Mouse (Mus musculus): Measurements from ENCODE around the gene Zfp866. TPM values are rescaled to one million over a fixed set of nuclear protein-coding genes. Genes with fewer than 3 reads are reported as not detected.

Gene Zfp866
- polyA plus RNA-seq, 1 experiment from 2014 or later = 16.9 TPM

GRCm38 (mm10) chr8:69808864-69809403 lies 18.0 kb upstream of the Zfp866 start:
- Histone ChIP-seq H3K4me3 (peak overlapping the region; percentile 68), H3K27me3 (replicated peaks) (no peaks in the 10 kb centered on the region), H3K4me2 (peak overlapping the region; percentile 92), H3K36me3 (peaks cover 64% of the 10 kb centered on the region), H3K9me3 (replicated peaks) (no peaks in the 10 kb centered on the region), H3K27ac (ENCODE audit: poor library complexity, severe bottlenecking) (no peak overlapping the region), H3K4me1 (replicated peaks) (peaks cover 18% of the 10 kb centered on the region; the same call in 1 of the 2 replicates), H3K9ac (peak overlapping the region; percentile 73)
- 2% methylated on average over 23 of the region's 23 CpGs for WGBS
- ATAC-seq (ENCODE audit: insufficient number of reproducible peaks, low FRiP score) = peak; percentile 41; the same call in 1 of the 2 replicates

DNA sequence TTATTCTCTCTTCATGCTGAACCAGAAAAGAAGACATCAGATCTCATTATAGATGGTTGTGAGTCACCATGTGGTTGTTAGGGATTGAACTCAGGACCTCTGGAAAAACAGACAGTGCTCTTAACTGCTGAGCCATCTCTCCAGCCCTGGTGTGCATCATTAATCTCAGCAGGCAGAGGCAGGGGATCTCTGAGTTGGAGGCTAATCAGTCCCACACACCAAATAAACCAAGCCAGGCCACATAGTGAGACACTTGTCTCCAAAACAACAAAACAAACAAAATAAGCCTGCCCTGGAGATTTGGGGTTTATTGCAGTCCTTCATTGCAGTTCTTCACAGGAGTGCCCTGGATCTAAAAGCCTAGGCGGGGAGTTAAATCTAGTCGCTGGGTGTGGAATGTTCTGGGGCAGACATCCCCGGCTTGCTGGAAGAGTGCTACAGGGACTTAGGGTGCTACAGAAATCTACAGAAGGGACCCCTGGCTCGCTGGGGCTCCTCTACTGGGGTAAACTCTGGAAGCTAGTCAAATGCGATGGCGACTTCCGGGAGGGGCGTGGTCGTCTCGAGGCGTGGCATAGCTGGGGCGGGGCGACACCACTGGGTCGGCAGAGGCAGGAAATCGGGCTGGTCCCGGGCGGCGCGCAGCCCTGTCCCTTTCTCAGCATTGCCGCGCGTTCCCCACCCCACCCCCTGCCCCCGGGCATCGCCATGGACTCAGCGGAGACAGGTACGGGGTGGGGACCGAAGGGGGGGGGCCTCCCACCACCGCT lies 17.3 kb upstream of the Zfp866 start, which contains the start of gene Gmip:
Gmip (plus strand) TSS at position 586 of the 770 bp plus-strand sequence.
- 6% methylated on average over 28 of the region's 28 CpGs for WGBS
- Histone ChIP-seq H3K27ac (ENCODE audit: poor library complexity, severe bottlenecking) (no peak within 1 kb of the TSS), H3K9me3 (replicated peaks) (no peaks in the 10 kb centered on the region), H3K4me1 (replicated peaks) (peaks cover 18% of the 10 kb centered on the region; the same call in 1 of the 2 replicates), H3K4me3 (peak within 1 kb of the TSS; percentile 68), H3K9ac (peak within 1 kb of the TSS; percentile 73), H3K27me3 (replicated peaks) (no peaks in the 10 kb centered on the region), H3K4me2 (peak within 1 kb of the TSS; percentile 92), H3K36me3 (peaks cover 65% of the 10 kb centered on the region)
- ATAC-seq (ENCODE audit: insufficient number of reproducible peaks, low FRiP score) = peak; percentile 69

- Histone ChIP-seq H3K4me3 (no peak overlapping the region), H3K9ac (no peak overlapping the region), H3K4me2 (no peak overlapping the region), H3K27ac (ENCODE audit: poor library complexity, severe bottlenecking) (no peak overlapping the region), H3K36me3 (peaks cover 75% of the 10 kb centered on the region), H3K9me3 (replicated peaks) (no peaks in the 10 kb centered on the region), H3K27me3 (replicated peaks) (no peaks in the 10 kb centered on the region), H3K4me1 (replicated peaks) (peaks cover 18% of the 10 kb centered on the region; the same call in 1 of the 2 replicates)
- ATAC-seq (ENCODE audit: insufficient number of reproducible peaks, low FRiP score) = no peak
- 94% methylated on average over 5 of the region's 5 CpGs for WGBS
Observed at GRCm38 (mm10) chr8:69807236-69807635, 16.3 kb upstream of the Zfp866 start.

GRCm38 (mm10) chr8:69805491-69805890 lies 14.5 kb upstream of the Zfp866 start:
- Histone ChIP-seq H3K4me1 (replicated peaks) (peaks cover 18% of the 10 kb centered on the region; the same call in 1 of the 2 replicates), H3K4me3 (no peak overlapping the region), H3K27me3 (replicated peaks) (no peaks in the 10 kb centered on the region), H3K4me2 (no peak overlapping the region), H3K27ac (ENCODE audit: poor library complexity, severe bottlenecking) (no peak overlapping the region), H3K9ac (no peak overlapping the region), H3K36me3 (peaks cover 80% of the 10 kb centered on the region), H3K9me3 (replicated peaks) (no peaks in the 10 kb centered on the region)
- 92% methylated on average over 9 of the region's 9 CpGs for WGBS
- ATAC-seq (ENCODE audit: insufficient number of reproducible peaks, low FRiP score) = no peak

GRCm38 (mm10) chr8:69805086-69805485 lies 14.1 kb upstream of the Zfp866 start:
- 95% methylated on average over 10 of the region's 10 CpGs for WGBS
- Histone ChIP-seq H3K9ac (no peak overlapping the region), H3K36me3 (peaks cover 80% of the 10 kb centered on the region), H3K27me3 (replicated peaks) (no peaks in the 10 kb centered on the region), H3K4me3 (no peak overlapping the region), H3K9me3 (replicated peaks) (no peaks in the 10 kb centered on the region), H3K4me2 (no peak overlapping the region), H3K4me1 (replicated peaks) (peaks cover 18% of the 10 kb centered on the region; the same call in 1 of the 2 replicates), H3K27ac (ENCODE audit: poor library complexity, severe bottlenecking) (no peak overlapping the region)
- ATAC-seq (ENCODE audit: insufficient number of reproducible peaks, low FRiP score) = no peak

DNA sequence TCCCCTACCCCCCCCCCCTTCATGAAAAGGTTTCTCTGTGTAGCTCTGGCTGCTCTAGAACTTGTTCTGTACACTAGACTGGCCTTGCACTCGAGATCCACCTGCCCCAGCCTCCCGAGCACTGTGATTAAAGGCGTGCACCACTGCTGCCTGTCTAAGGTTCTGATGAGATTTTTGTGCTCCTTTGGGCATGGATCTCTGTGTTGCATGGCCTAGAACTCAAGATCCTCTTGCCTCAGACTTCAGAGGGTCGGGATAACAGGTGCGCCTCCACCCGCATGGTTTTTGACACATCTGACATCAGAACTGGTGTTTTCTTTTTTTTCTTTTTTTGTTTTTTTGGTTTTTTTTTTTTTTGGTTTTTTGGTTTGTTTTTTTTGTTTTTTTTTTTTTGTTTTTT lies 13.6 kb upstream of the Zfp866 start:
- H3K4me1 ChIP-seq (replicated peaks) = peaks cover 13% of the 10 kb centered on the region; the same call in 1 of the 2 replicates
- H3K4me3 ChIP-seq = no peak overlapping the region
- H3K9ac ChIP-seq = no peak overlapping the region
- H3K36me3 ChIP-seq = peaks cover 84% of the 10 kb centered on the region
- ATAC-seq (ENCODE audit: insufficient number of reproducible peaks, low FRiP score) = no peak
- WGBS = 95% methylated on average over 6 of the region's 6 CpGs
- H3K27ac ChIP-seq (ENCODE audit: poor library complexity, severe bottlenecking) = no peak overlapping the region
- H3K27me3 ChIP-seq (replicated peaks) = no peaks in the 10 kb centered on the region
- no peaks in the 10 kb centered on the region for H3K9me3 ChIP-seq (replicated peaks)
- H3K4me2 ChIP-seq = no peak overlapping the region

DNA sequence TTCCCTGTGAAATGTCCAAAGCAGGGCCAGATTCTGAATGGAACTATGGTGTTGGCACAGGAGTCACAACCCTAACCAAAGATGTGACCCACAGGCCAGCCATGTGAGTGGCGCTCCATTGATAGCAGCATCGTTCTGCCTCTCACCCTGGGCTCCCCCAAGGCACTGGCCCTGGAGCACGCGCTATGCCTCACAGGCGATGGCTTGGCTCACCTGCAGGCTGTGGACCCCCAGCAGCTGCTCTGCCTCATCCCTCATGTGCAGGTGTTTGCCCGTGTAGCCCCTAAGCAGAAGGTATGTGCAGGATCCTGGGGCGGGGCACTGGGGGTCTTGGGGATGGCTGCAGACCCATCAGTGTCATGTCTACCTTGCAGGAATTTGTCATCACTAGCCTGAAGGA lies 12.4 kb upstream of the Zfp866 start:
- whole genome bisulfite sequencing = 88% methylated on average over 7 of the region's 7 CpGs

DNA sequence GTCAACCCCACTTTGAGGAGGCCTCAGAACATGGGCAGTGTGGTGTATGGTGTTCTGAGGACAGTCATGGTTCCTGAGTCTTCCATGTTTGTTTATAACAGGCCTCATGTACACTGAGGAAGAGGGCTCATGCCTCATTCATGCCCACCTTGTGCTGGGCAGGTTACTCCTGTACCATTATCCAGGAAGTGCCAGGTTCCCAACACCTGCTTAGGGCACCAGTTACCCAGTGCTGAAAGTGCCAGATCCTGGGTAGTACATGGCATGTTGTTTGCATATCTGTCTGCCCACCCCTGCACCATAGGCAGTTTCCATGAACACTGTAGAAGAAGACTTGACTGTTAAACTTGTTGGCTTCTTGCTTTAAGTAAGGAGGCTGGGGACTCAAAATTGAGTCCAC lies 11.2 kb upstream of the Zfp866 start:
- Histone ChIP-seq H3K4me1 (replicated peaks) (no peaks in the 10 kb centered on the region), H3K36me3 (peaks cover 97% of the 10 kb centered on the region), H3K4me3 (no peak overlapping the region), H3K4me2 (no peak overlapping the region), H3K27me3 (replicated peaks) (no peaks in the 10 kb centered on the region), H3K9ac (no peak overlapping the region), H3K9me3 (replicated peaks) (no peaks in the 10 kb centered on the region), H3K27ac (ENCODE audit: poor library complexity, severe bottlenecking) (no peak overlapping the region)
- no peak for ATAC-seq (ENCODE audit: insufficient number of reproducible peaks, low FRiP score)

More for the DNA sequence above, 12.4 kb upstream of the Zfp866 start:
- Histone ChIP-seq H3K27me3 (replicated peaks) (no peaks in the 10 kb centered on the region), H3K4me1 (replicated peaks) (0 out of 2 replicates have a peak, but pooled peaks cover 3% of the 10 kb centered on the region), H3K9me3 (replicated peaks) (no peaks in the 10 kb centered on the region), H3K27ac (ENCODE audit: poor library complexity, severe bottlenecking) (no peak overlapping the region), H3K4me3 (no peak overlapping the region), H3K9ac (no peak overlapping the region), H3K4me2 (no peak overlapping the region), H3K36me3 (peaks cover 96% of the 10 kb centered on the region)
- ATAC-seq (ENCODE audit: insufficient number of reproducible peaks, low FRiP score) = no peak

GRCm38 (mm10) chr8:69801796-69802195 lies 10.8 kb upstream of the Zfp866 start:
- Histone ChIP-seq H3K36me3 (peaks cover 97% of the 10 kb centered on the region), H3K9me3 (replicated peaks) (no peaks in the 10 kb centered on the region), H3K4me3 (no peak overlapping the region), H3K9ac (no peak overlapping the region), H3K4me1 (replicated peaks) (no peaks in the 10 kb centered on the region), H3K27ac (ENCODE audit: poor library complexity, severe bottlenecking) (no peak overlapping the region), H3K27me3 (replicated peaks) (no peaks in the 10 kb centered on the region), H3K4me2 (no peak overlapping the region)
- 96% methylated on average over 4 of the region's 4 CpGs for WGBS
- no peak for ATAC-seq (ENCODE audit: insufficient number of reproducible peaks, low FRiP score)

DNA sequence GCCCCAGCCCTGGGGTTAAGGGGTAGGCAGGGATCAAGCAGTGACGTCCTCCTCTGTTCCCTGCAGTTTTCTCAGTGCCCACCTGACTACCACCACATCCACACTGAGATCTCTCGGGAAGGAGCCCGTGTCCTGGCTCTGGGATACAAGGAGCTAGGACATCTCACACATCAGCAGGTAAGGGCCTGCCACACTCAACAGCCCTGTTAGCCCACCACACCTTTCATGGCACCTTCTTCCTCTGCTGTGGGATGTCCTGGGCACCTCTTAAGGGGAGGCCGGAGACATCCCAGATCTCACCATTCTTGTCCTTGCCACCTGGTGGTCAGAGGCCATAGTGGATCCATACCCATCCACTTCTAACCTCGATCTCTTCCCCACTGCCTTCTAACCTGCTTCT lies 9.0 kb upstream of the Zfp866 start:
- peaks cover 96% of the 10 kb centered on the region for H3K36me3 ChIP-seq
- no peak overlapping the region for H3K27ac ChIP-seq (ENCODE audit: poor library complexity, severe bottlenecking)
- H3K9me3 ChIP-seq (replicated peaks) = no peaks in the 10 kb centered on the region
- no peaks in the 10 kb centered on the region for H3K27me3 ChIP-seq (replicated peaks)
- H3K4me1 ChIP-seq (replicated peaks) = no peaks in the 10 kb centered on the region
- no peak overlapping the region for H3K9ac ChIP-seq
- no peak overlapping the region for H3K4me3 ChIP-seq
- no peak overlapping the region for H3K4me2 ChIP-seq
- 93% methylated on average over 5 of the region's 5 CpGs for WGBS
- no peak for ATAC-seq (ENCODE audit: insufficient number of reproducible peaks, low FRiP score)

DNA sequence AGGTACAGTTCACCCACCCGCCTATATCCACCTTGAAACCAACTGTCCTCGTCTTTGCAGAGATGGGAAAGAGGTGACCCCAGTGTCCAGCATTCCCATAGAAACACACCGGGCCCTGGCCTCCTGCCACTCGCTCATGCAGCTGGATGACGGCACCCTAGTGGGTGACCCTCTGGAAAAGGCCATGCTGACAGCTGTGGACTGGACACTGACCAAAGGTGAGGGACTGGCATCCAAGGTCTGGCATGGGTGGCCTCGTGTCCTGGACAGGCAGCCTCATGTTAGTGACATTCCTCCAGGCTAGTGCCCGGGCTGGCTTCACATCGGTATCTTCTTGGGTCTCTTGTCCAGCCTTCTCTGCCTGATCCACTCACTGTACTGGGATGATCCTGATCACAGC lies 8.3 kb upstream of the Zfp866 start:
- H3K36me3 ChIP-seq = peaks cover 98% of the 10 kb centered on the region
- no peak for ATAC-seq (ENCODE audit: insufficient number of reproducible peaks, low FRiP score)
- H3K27me3 ChIP-seq (replicated peaks) = no peaks in the 10 kb centered on the region
- no peak overlapping the region for H3K9ac ChIP-seq
- H3K9me3 ChIP-seq (replicated peaks) = no peaks in the 10 kb centered on the region
- H3K4me2 ChIP-seq = no peak overlapping the region
- no peaks in the 10 kb centered on the region for H3K4me1 ChIP-seq (replicated peaks)
- 90% methylated on average over 8 of the region's 8 CpGs for WGBS
- no peak overlapping the region for H3K4me3 ChIP-seq
- no peak overlapping the region for H3K27ac ChIP-seq (ENCODE audit: poor library complexity, severe bottlenecking)

Data from heart, embryonic 12.5 days (tissue).